Mouse (Mus musculus) embryonic facial prominence, embryonic 15.5 days (tissue): ENCODE measurements around the gene D930048N14Rik. TPM values are rescaled to one million over a fixed set of nuclear protein-coding genes. Genes with fewer than 3 reads are reported as not detected.
A peak's percentile ranks its signal among the peaks of the same experiment; 100 is the strongest.
"Not testable (repeated sequence)": the region's sequence is repeated elsewhere in the genome, so short reads cannot be mapped to it uniquely, and the experiment has no call there.

ENCODE experiments used
- ATAC-seq: fragments of 200-750 bp; cut with Nextera tagmentation; 2 replicates; pipeline ENCODE4 v1.8.0; 2017; ENCODE audit warnings: low read depth, moderate TSS enrichment; ENCODE audit not compliant: insufficient number of reproducible peaks, low FRiP score, low TSS enrichment
- H3K27ac ChIP-seq: fragments of 300-500 bp; sonication (generic); replicated peaks from 2 replicates; pipeline ENCODE4 v1.5.1; 2015; ENCODE audit warnings: mild to moderate bottlenecking, inconsistent platforms
- H3K27me3 ChIP-seq: fragments of 300-500 bp; sonication (generic); 2 replicates; pipeline ENCODE4 v1.6.1; 2015; ENCODE audit warnings: inconsistent platforms
- H3K36me3 ChIP-seq: fragments of 300-500 bp; sonication (generic); 2 replicates; pipeline ENCODE4 v1.6.1; 2015; ENCODE audit warnings: mild to moderate bottlenecking, inconsistent platforms
- H3K4me1 ChIP-seq: fragments of 300-500 bp; sonication (generic); 2 replicates; pipeline ENCODE4 v1.6.1; 2015; ENCODE audit warnings: inconsistent platforms
- H3K4me2 ChIP-seq: fragments of 300-500 bp; sonication (generic); replicated peaks from 2 replicates; pipeline ENCODE4 v1.6.1; 2015; ENCODE audit warnings: mild to moderate bottlenecking, inconsistent platforms
- H3K4me3 ChIP-seq: fragments of 300-500 bp; sonication (generic); replicated peaks from 2 replicates; pipeline ENCODE4 v1.5.1; 2015; ENCODE audit warnings: mild to moderate bottlenecking, inconsistent platforms
- H3K9ac ChIP-seq: fragments of 300-500 bp; sonication (generic); 2 replicates; pipeline ENCODE4 v1.6.1; 2015; ENCODE audit warnings: inconsistent platforms
- H3K9me3 ChIP-seq: fragments of 300-500 bp; sonication (generic); replicated peaks from 2 replicates; pipeline ENCODE4 v1.6.1; 2016; ENCODE audit warnings: inconsistent platforms
- WGBS: fragments of 180-500 bp; shearing (Covaris S2); methylation state at CpG from one replicate; pipeline ENCODE4 v1.1.7; 2015; 5-methylcytosine and 5-hydroxymethylcytosine counted together
- polyA plus RNA-seq: library from polyadenylated mRNA; unstranded; fragments of >200 nt; fragmentation: Nextera tagmentation; extraction: Ambion mirVana; gene quantifications from 2 replicates; pipeline ENCODE4 v1.2.1, GENCODE M21; 2015

Gene D930048N14Rik
- polyA plus RNA-seq, 1 experiment from 2014 or later, result 4.5 TPM

- 79% methylated on average over 6 of the region's 6 CpGs for WGBS
- no peak for ATAC-seq
- H3K9me3 ChIP-seq, result no peaks in the 10 kb centered on the region
Observed at GRCm38 (mm10) chr11:51632130-51632753, 18.5 kb upstream of the D930048N14Rik start.

GRCm38 (mm10) chr11:51633200-51633599 is 17.6 kb upstream of the D930048N14Rik start:
- H3K27me3 ChIP-seq, H3K4me3 ChIP-seq, H3K4me2 ChIP-seq, H3K9ac ChIP-seq, H3K9me3 ChIP-seq, ATAC-seq, H3K27ac ChIP-seq: not testable (repeated sequence)
- H3K4me1 ChIP-seq, result peaks cover 18% of the 10 kb centered on the region
- 86% methylated on average over 7 of the region's 7 CpGs for WGBS
- H3K36me3 ChIP-seq, result peaks cover 12% of the 10 kb centered on the region; the same call in 1 of the 2 replicates

More at GRCm38 (mm10) chr11:51632130-51632753, 18.5 kb upstream of the D930048N14Rik start:
- no peaks in the 10 kb centered on the region for H3K27me3 ChIP-seq
- H3K4me3 ChIP-seq, result no peak overlapping the region
- H3K4me1 ChIP-seq, result peaks cover 14% of the 10 kb centered on the region
- H3K36me3 ChIP-seq, result peaks cover 22% of the 10 kb centered on the region
- H3K9ac ChIP-seq, result no peak overlapping the region
- no peak overlapping the region for H3K27ac ChIP-seq
- H3K4me2 ChIP-seq, result no peak overlapping the region

DNA sequence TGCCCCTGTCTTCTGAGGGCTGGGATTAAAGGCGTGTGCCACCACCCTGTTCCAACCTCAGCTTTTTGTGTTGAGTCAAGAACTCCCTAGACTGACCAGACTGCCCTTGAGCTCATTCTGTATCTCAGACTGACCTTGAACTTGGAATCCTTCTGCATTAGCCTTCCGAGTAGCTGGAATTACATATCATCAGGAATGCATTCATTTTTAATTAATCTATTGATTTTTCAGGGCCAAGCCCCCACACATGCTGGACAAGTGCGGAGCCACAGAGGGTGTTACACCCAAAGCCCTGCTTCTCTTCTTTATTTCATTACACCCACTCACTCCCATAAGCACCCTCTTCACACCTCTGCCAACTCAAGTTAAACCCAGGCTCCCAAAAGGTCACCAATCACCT is 17.0 kb upstream of the D930048N14Rik start:
- Histone ChIP-seq H3K4me1 (peaks cover 18% of the 10 kb centered on the region), H3K27ac (no peak overlapping the region), H3K4me2 (no peak overlapping the region), H3K4me3 (no peak overlapping the region), H3K27me3 (no peaks in the 10 kb centered on the region), H3K36me3 (peaks cover 12% of the 10 kb centered on the region; the same call in 1 of the 2 replicates), H3K9ac (no peak overlapping the region), H3K9me3 (no peaks in the 10 kb centered on the region)
- 92% methylated on average over 3 of the region's 3 CpGs for WGBS
- no peak for ATAC-seq

DNA sequence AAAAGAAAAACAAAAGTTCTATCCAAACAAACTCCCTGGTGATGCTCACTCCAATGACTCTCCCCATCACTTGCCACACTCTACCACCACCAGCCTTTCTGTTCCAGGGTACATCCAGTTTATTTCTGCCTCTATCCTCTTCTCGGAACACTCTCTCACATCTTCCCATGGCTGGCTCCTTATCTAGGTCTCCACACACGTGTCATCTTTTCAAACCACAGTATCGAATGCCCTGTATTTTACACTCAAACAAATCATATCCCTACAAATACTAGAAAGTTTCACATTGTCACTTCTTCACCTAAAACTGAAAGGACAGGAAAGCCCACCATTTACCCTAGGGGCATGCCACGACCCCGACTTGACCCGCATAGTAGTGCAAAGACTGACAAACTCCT is 15.6 kb upstream of the D930048N14Rik start:
- Histone ChIP-seq H3K27ac (peak overlapping the region; percentile 87), H3K9ac (peak overlapping the region; percentile 64), H3K4me1 (peaks cover 20% of the 10 kb centered on the region), H3K36me3 (peaks cover 2% of the 10 kb centered on the region; the same call in 1 of the 2 replicates), H3K4me2 (peak overlapping the region; percentile 79), H3K9me3 (no peaks in the 10 kb centered on the region), H3K4me3 (peak overlapping the region; percentile 82), H3K27me3 (no peaks in the 10 kb centered on the region)
- ATAC-seq, result no peak
- WGBS, result 10% methylated on average over 6 of the region's 6 CpGs

- H3K4me1 ChIP-seq, result peaks cover 26% of the 10 kb centered on the region
- ATAC-seq, result peak; percentile 73
- peak within 1 kb of the TSS; percentile 64 for H3K9ac ChIP-seq
- peak within 1 kb of the TSS; percentile 82 for H3K4me3 ChIP-seq
- no peaks in the 10 kb centered on the region for H3K9me3 ChIP-seq
- H3K4me2 ChIP-seq, result peak within 1 kb of the TSS; percentile 79
- peaks cover under 1% of the 10 kb centered on the region; the same call in 1 of the 2 replicates for H3K36me3 ChIP-seq
- WGBS, result under 1% methylated on average over 61 of the region's 61 CpGs
- H3K27me3 ChIP-seq, result no peaks in the 10 kb centered on the region
- H3K27ac ChIP-seq, result peak within 1 kb of the TSS; percentile 87
Observed at GRCm38 (mm10) chr11:51635525-51636322, 15.0 kb upstream of the D930048N14Rik start, which contains the start of gene Rmnd5b. TSS of gene Rmnd5b (minus strand) at chr11:51635896.

- WGBS, result 4% methylated on average over 6 of the region's 6 CpGs
- H3K27me3 ChIP-seq, result no peaks in the 10 kb centered on the region
- H3K4me2 ChIP-seq, result peak overlapping the region; percentile 79
- no peaks in the 10 kb centered on the region for H3K9me3 ChIP-seq
- ATAC-seq, result no peak
- peaks cover 30% of the 10 kb centered on the region for H3K4me1 ChIP-seq
- H3K9ac ChIP-seq, result peak overlapping the region; percentile 64
- H3K36me3 ChIP-seq, result no peaks in the 10 kb centered on the region
- peak overlapping the region; percentile 82 for H3K4me3 ChIP-seq
- H3K27ac ChIP-seq, result peak overlapping the region; percentile 87
Observed at GRCm38 (mm10) chr11:51636323-51636684, 14.4 kb upstream of the D930048N14Rik start.

GRCm38 (mm10) chr11:51637971-51638414 is 12.8 kb upstream of the D930048N14Rik start:
- no peak for ATAC-seq

GRCm38 (mm10) chr11:51638497-51638896 is 12.3 kb upstream of the D930048N14Rik start:
- no peaks in the 10 kb centered on the region for H3K9me3 ChIP-seq
- peaks cover 7% of the 10 kb centered on the region; the same call in 1 of the 2 replicates for H3K36me3 ChIP-seq
- H3K27ac ChIP-seq, result peak overlapping the region; percentile 70
- no peak overlapping the region for H3K9ac ChIP-seq
- no peak overlapping the region for H3K4me3 ChIP-seq
- peaks cover 41% of the 10 kb centered on the region for H3K4me1 ChIP-seq
- no peak for ATAC-seq
- H3K4me2 ChIP-seq, result peak overlapping the region; percentile 33; the same call in 1 of the 2 replicates
- no peaks in the 10 kb centered on the region for H3K27me3 ChIP-seq
- WGBS, result 58% methylated on average over 5 of the region's 5 CpGs

More at GRCm38 (mm10) chr11:51637971-51638414, 12.8 kb upstream of the D930048N14Rik start:
- H3K9ac ChIP-seq, result no peak overlapping the region
- no peaks in the 10 kb centered on the region for H3K27me3 ChIP-seq
- H3K27ac ChIP-seq, result peak overlapping the region; percentile 70
- H3K4me3 ChIP-seq, result peak overlapping the region; percentile 15
- H3K4me1 ChIP-seq, result peaks cover 36% of the 10 kb centered on the region
- 2% methylated on average over 17 of the region's 17 CpGs for WGBS
- peak overlapping the region; percentile 33 for H3K4me2 ChIP-seq
- H3K9me3 ChIP-seq, result no peaks in the 10 kb centered on the region
- peaks cover 7% of the 10 kb centered on the region; the same call in 1 of the 2 replicates for H3K36me3 ChIP-seq

DNA sequence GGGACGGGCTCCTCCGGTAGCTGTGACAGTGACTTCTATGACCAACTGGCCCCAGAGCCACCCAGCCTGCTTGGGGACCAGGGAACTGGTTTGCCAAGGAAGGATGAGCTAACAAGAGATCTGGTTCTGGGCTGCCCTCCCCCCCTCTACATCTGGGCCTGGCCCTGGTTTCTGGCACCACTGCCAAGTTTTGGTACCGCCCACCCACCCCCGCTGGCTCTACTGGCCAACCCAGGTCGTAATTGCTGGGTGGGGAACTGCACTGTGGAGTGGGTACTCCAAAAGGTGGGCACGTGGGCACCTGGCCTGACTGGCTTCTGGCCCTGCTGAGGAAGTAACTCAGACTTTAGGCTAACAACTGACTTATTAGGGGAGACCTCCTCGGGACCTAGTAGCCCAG is 10.0 kb upstream of the D930048N14Rik start:
- Histone ChIP-seq H3K9me3 (no peaks in the 10 kb centered on the region), H3K36me3 (peaks cover 20% of the 10 kb centered on the region; the same call in 1 of the 2 replicates), H3K4me2 (no peak overlapping the region), H3K9ac (no peak overlapping the region), H3K27me3 (no peaks in the 10 kb centered on the region), H3K4me3 (no peak overlapping the region), H3K27ac (peak overlapping the region; percentile 39; the same call in 1 of the 2 replicates), H3K4me1 (peaks cover 57% of the 10 kb centered on the region)
- WGBS, result 76% methylated on average over 7 of the region's 7 CpGs
- ATAC-seq, result no peak

DNA sequence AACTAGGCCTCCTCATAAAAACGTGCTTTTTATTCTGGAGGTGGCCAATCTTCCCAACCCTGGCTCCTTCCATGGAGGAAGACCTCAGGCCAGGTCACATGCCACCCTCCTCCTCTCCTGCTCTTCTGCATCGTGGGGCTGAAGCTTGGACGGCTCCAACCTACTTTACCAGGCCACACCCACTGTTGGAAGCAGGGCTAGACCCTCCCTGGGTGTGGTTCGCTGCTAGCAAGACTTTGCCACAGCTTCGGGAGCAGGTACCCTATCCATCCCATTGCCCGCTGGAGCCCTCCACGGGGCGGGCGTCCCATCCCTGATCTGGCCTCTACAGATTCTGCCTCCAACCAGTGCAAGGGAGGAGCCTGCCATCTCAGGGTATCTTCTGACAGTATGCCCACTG is 7.6 kb upstream of the D930048N14Rik start:
- 67% methylated on average over 9 of the region's 9 CpGs for WGBS
- peaks cover 58% of the 10 kb centered on the region for H3K4me1 ChIP-seq
- no peak overlapping the region for H3K9ac ChIP-seq
- H3K36me3 ChIP-seq, result peaks cover 20% of the 10 kb centered on the region; the same call in 1 of the 2 replicates
- no peak for ATAC-seq
- peak overlapping the region; percentile 21; the same call in 1 of the 2 replicates for H3K4me2 ChIP-seq
- H3K27me3 ChIP-seq, result no peaks in the 10 kb centered on the region
- H3K9me3 ChIP-seq, result no peaks in the 10 kb centered on the region
- peak overlapping the region; percentile 79 for H3K27ac ChIP-seq
- H3K4me3 ChIP-seq, result no peak overlapping the region; the same call in 1 of the 2 replicates

GRCm38 (mm10) chr11:51643761-51644160 is 7.0 kb upstream of the D930048N14Rik start:
- ATAC-seq, result peak; percentile 7; the same call in 1 of the 2 replicates
- Histone ChIP-seq H3K27ac (peak overlapping the region; percentile 79), H3K4me3 (no peak overlapping the region; the same call in 1 of the 2 replicates), H3K9me3 (no peaks in the 10 kb centered on the region), H3K36me3 (peaks cover 20% of the 10 kb centered on the region; the same call in 1 of the 2 replicates), H3K4me1 (peaks cover 63% of the 10 kb centered on the region), H3K27me3 (no peaks in the 10 kb centered on the region), H3K9ac (no peak overlapping the region), H3K4me2 (peak overlapping the region; percentile 21; the same call in 1 of the 2 replicates)
- WGBS, result 42% methylated on average over 15 of the region's 15 CpGs
